Mouse (Mus musculus) C2C12 (cell line): ENCODE results near the gene Rbm20.

Experiments used
- CEBPB ChIP-seq: IDR thresholded peaks from one replicate; pipeline ENCODE4 v1.6.1; 2011; ENCODE audit warnings: low read depth, mild to moderate bottlenecking, control low read depth, moderate library complexity
- CTCF ChIP-seq: IDR thresholded peaks from one replicate; pipeline ENCODE4 v1.5.1; 2011; ENCODE audit not compliant: control insufficient read depth, insufficient read depth, insufficient read length
- MAX ChIP-seq: IDR thresholded peaks from one replicate; pipeline ENCODE4 v1.6.1; 2011; ENCODE audit warnings: mild to moderate bottlenecking, control low read depth
- MYOD1 ChIP-seq: IDR thresholded peaks from one replicate; pipeline ENCODE4 v1.6.1; 2011; ENCODE audit warnings: low read depth; ENCODE audit not compliant: control insufficient read depth, insufficient read length
- MYOG ChIP-seq: IDR thresholded peaks from one replicate; pipeline ENCODE4 v1.6.1; 2011; ENCODE audit not compliant: control insufficient read depth, insufficient read length; ENCODE audit errors: extremely low read depth
- USF1 ChIP-seq: IDR thresholded peaks from one replicate; pipeline ENCODE4 v1.6.1; 2011; ENCODE audit warnings: low read depth, mild to moderate bottlenecking, control low read depth, moderate library complexity

DNA sequence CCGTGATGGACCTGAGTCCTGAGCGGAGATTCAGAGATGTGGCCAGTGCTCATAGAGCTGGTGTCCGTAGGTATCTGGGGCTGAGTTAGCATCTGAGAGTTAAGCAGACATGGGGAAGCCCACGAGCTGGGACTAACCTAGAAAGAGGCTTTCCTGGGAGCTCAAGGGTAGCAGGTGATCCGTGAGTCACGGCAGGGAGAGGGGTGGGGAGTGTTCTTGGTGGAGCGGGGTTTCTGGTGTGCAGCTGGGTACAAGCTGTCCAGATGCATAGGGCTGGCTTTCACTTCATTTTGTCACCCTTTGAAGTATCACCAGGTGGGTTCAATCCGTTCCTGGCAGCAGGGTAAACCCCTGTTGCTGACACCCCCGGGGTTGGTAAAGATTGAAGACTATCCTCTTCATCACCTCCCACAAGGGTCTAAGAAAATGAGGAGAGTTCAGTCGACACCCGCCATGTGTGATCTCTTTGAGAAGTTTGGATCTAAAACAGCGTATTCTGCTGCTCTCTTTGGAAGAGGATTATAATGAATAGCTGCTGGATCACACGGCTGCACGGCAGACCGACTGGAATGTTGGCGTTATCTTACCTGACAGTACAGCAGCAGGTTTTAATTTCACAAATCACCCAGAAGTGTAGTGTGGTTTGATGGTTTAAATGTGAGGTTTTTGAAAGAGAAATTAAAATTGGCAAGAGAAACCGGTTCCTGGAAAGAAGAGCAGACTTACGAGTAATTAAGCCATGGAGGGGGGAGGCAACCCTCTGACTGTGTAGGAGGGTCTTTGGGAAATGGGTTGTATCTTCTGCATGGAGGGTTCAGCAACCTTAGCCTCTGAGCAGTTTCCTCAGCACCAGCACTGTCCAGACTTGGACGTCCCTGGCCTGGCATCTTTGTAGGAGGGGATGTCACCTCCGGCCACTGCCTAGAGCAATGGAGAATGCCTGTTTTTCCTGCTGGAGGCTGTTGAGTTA, 114.9 kb downstream of the Rbm20 start:
- TF ChIP-seq MYOD1 (no peak), CTCF (no peak), MAX (no peak), CEBPB (no peak), USF1 (no peak), MYOG (no peak)
